Mouse (Mus musculus): ENCODE results near the gene Arhgap45.

The Arhgap45 gene

DNA sequence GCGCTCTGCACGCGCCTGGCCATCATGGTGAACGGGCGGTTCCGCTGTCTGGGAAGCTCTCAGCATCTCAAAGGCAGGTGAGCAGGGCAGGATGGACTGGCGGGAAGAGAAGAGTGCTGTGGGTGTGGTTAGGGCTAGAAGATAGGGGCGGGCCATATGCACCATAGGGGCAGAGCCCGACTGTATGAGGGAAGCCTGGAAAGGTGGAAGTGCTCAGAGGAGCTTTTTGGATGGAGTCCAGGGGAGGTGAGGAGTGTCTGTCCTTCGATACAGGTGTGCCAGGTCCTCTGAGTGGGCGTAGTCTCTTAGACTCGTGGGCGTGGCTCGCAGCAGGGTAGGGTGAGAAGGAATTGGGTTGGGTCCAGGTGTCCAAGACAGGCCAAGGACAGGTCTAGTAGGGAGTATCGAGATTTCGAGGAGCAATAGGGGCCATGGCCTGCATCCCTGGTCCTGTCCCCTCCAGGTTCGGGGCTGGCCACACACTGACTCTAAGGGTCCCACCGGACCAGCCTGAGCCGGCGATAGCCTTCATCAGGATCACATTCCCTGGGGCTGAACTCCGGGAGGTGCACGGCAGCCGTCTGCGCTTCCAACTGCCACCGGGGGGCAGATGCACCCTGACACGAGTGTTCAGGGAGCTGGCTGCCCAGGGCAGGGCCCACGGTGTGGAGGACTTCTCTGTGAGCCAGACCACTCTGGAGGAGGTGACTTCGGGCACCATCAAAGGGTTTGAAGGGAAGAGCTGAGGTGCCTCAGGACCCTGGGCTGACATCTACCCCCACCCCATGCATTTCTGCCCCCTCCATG is 1.8 kb upstream of the Arhgap45 start:
- DNase-seq (ENCODE audit: low spot score in 2 of 2): no peak

DNA sequence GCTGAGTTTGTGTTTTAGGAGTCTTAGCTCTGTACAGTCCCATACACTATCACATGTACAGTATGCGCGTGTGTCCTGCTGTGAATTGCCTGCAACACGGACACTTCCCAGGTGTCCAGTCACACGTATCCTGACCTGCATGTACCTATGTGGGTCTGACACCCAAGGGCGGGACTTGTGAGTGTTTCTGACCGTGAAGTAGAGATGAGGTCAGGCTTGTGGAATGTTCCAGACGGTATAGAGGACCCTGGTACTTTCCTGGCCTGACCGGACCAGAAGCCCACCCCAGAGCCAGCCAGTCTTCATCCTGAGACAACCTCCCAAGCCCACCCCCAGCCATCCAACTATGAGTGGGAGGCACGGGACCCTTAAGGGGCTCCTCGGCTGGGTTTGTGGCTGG is 870 bp upstream of the Arhgap45 start:
- DNase-seq (ENCODE audit: low spot score in 2 of 2): no peak

DNA sequence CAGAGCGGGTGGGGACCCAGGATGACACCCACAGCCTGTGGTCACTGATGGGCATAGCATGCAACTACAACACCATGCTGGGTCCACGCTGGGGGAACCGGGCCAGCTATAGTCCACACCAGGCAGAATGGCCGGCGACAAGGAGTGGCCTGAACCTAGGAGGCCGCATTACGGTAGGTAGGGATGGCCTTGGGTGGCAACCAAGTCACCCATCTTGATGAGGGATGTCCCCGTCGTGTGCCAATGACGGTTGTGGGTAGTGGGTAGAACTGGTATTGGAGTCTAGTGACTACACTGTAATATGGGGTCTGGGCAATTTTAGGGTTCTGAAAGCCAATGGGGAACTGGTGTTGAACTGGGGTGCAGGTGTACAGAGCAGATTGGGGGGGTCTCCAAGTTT is 478 bp downstream of the Arhgap45 start:
- DNase-seq (ENCODE audit: low spot score in 2 of 2): no peak

DNA sequence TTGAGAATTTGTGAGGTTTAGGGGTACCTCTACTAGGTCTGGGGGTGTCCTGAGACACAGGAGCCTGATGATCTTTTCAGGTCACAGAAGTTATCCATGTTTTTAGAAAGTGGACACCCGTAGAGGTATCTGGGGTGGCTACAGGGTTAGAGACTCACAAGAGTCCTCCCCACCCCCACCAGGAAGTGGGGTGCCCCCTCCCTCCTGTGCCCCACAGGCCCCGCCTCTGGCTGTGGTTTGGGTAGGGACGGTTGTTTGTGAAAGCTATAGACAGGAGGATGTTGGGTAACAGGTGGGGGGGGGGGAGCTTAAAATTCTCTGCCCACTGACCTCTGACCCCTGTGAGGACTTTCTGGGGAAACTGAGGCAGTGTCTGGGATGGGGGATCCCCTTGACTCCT is 908 bp downstream of the Arhgap45 start:
- DNase-seq (ENCODE audit: low spot score in 2 of 2): no peak

DNA sequence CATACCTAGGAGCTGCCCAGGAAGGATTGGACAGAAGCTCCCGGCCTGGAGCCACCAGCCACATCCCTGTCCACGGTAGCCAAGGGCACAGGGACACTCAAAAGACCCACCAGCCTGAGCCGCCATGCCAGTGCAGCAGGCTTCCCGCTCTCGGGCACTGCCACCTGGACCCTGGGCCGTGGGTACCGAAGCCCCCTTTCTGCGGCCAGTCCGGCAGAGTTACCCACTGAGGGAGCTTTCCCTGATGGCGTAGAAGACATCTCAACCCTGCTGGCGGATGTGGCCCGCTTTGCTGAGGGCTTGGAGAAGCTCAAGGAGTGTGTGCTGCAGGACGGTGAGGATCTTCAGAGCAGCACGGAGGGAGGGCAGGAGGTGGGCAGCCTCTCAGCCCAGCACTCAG is 1.3 kb downstream of the Arhgap45 start:
- DNase-seq (ENCODE audit: low spot score in 2 of 2): no peak

DNA sequence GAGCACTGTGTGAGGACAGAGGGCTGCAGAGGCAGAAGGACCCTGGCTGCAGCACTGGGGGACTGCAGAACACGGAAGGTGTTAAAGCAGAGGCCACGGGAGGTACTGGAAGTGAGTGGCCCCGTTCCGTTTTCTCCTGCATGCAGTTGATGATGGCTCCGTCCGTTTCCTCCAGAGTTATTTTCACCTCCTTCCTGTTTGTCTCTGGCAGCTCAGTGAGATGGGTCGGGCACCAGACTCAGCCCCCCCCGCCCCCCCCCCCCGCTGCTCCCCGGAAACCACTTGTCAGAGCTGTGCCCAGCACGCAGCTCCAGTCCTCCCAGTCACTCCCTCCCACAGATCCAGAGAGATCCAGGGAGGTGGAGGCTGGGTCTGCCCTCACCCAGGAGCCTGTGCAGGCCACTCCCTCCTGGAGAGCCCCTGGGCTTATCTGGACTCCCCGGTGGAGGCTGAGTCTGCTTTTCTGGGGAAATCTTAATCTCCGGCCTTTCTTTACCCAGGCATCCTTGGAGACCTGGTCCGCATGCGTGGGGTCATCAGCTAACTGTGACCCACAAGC is 2.4 kb downstream of the Arhgap45 start:
- DNase-seq (ENCODE audit: low spot score in 2 of 2): peak in 1 of 2 experiments; percentile 48

DNA sequence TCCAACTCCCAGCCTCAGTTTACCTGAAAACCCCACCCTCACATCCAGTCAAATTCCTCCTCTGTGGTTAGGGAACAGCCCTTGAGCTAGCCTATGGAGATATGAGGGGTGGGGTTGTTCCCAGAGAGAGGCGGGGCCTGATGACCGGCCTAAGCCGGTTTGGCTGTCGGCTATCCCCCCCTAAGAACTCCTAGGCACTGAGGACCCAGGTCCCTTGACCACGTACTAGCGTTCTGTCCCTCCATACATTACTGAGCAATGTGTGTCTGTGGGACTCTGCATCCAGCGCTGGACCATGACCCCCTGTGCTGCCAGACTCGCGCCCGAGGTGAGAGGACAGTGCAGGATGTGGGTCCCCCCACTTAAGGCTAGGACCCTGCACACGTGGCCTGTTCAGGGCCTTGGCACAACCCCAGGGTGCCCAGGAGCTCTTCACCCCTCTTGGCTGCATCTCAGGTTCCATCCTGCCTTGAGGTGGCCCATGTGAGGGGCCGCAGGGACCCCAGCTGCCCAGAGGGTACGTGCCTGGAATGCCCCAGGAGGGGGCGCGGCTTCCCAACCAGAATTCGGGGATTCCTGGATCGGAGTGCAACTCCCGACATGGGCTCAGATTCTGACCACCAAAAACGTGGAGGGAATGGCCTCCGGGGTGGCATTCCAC is 3.1 kb downstream of the Arhgap45 start:
- DNase-seq (ENCODE audit: low spot score in 2 of 2): no peak

DNA sequence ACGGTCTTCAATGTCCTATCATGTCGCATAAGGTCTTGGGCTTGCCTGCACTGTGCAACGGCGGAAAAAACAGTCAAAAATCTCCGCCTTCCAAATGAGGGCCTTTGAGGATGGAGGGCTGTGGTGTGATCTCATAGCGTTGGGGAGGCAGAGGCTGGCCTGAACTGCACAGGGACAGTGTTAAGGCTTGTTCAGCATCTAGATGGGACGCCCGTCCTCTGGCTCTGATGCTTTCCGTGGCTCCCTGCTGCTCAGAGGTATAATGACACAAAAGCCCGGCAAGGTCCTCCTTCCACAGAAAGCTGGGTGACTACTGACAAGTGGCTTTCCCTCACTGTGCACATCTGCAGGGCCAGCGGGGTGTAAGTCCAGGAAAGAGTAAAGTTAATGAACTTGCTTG is 3.7 kb downstream of the Arhgap45 start:
- no peak for DNase-seq (ENCODE audit: low spot score in 2 of 2)

DNA sequence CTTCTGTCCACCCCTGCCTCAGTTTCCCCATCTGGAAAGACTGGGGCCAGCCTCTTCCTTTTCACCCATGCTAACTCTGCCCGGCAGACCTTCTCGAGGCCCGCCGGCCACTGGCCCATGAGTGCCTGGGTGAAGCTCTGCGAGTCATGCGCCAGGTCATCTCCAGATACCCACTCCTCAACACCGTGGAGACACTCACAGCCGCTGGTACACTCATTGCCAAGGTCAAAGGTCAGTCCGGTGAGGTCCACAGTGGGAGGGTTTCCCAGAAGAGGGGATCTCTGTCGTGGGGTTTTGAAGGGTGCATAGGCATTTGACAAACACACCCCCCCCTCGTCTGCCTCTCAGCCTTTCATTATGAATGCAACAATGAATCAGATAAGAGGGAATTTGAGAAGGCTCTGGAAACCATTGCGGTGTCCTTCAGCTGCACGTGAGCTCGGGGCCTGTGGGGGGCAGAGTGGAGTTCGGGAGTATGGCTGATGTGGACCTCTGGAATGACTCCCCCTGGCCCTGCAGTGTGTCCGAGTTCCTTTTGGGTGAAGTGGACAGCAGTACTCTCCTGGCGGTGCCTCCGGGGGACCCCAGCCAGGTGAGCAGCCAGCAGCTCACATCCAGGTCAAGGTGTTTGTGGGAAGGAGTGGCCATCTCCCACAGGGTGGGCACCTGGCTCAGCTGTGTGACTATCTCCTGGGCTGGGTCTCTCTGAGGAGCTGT is 4.3 kb downstream of the Arhgap45 start:
- DNase-seq (ENCODE audit: low spot score in 2 of 2): no peak

DNA sequence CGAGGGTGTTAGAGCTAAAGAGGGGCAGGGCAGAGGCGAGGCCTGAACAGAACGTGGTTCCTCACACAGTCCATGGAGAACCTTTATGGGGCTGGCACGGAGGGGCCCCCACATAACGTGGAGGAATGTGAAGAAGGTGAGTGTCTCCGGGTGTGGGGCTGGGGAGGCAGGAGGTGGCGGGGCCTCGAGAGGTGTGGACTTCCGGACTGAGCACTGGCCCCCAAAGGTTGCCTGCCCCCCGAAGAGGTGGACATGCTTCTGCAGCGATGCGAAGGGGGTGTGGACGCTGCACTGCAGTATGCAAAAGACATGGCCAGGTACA is 4.8 kb downstream of the Arhgap45 start:
- DNase-seq (ENCODE audit: low spot score in 2 of 2): no peak

DNA sequence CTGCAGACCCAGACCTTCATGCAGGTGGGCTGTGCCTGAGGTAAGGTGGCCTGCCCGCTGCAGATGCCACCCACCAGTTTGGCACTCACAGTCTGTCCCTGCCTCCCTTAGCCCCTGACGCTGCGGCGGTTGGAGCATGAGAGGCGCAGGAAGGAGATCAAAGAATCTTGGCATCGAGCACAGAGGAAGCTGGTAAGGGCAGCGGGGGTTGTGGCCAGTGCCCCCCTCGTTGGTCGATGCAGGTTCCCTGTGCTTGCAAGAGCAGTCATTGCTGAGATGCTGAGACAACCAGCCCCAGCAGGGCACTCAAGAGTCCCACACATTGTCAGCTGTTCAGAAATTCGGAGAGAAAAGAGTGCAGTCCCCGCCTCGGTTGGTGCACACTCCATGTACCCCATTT is 5.7 kb downstream of the Arhgap45 start:
- DNase-seq (ENCODE audit: low spot score in 2 of 2): no peak

DNA sequence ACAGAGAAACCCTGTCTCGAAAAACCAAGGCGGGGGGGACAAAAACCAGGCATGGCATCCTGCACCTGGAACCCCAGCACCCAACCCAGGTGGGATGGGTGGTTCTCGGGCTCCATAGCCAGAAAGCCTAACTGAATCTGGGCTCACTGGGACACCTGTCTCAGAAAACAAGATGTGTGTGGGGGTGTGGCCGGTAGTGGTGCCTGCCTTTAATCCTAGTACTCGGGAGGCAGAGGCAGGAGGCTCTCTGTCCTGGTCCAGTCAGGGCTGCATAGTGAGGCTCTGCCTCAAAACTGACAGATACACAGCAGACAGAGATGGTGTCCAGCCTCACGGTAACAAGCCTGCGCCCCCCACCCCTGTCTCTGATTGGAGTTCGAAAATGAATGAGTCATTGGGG is 6.4 kb downstream of the Arhgap45 start:
- no peak for DNase-seq (ENCODE audit: low spot score in 2 of 2)

DNA sequence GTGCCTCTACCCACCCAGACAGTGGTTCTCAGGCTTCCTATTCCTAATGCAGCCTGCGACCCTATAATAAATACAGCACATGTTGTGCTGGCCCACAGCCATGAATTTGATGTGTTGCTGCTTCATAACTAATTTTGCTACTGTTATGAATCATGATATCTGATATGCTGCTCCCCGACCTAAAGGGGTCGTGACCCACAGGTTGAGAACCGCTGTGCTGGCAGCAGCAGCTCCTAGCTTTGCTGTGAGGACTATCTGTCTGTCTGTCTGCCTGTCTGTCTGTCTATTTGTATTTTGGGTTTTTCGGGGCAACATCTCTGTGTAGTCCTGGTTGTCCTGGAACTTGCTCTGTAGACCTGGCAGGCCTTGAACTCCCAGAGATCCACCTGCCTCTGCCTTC is 7.3 kb downstream of the Arhgap45 start:
- no peak for DNase-seq (ENCODE audit: low spot score in 2 of 2)

DNA sequence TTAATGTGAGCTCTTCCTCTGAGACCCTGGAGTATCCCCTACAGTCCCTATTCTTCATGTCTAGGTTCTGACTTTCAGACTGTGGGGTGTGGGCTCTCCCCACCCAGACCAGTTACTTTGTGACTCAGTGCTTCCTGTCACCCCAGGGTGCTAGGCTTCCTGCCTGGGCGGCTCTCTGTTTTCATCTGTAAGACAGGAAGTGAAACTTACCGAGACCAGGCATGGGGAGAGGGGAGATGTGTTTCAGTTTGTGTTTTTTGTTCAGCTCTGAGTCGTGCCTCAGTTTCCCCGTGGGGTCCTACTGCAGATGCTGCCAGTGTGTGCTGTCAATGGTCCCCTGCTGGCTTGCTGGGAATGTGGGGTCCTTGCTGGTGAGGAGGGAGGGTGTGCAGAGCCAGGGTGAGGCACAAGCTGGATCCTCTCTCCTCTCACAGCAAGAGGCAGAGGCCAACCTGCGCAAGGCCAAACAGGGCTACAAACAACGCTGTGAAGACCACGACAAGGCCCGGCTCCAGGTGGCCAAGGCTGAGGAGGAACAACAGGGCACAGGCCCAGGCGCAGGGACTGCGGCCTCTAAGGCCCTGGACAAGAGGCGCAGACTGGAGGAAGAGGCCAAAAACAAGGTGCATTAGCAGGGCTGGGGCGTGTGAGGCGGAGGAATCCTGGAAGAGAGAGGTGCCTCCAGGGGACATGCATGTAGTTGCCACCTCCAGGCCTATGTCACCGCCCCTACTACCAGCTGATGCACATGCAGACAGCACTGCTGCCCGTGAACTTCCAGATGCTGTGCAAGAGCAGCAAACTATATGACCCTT is 8.0 kb downstream of the Arhgap45 start:
- no peak for DNase-seq (ENCODE audit: low spot score in 2 of 2)

DNA sequence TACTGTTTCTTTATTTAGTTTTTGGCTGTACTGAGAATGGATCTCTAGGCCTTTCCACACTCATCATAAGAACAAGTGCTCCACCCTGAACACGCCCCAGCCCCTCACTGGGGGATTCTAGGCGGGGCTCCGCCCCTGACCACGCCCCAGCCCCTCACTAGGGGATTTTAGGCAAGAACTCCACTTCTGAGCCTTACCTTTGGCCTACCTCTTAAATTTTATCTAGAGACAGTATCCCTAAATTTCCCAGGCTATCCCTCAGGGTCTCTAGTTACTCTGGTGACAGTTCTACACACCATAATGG is 8.5 kb downstream of the Arhgap45 start:
- no peak for DNase-seq (ENCODE audit: low spot score in 2 of 2)

DNA sequence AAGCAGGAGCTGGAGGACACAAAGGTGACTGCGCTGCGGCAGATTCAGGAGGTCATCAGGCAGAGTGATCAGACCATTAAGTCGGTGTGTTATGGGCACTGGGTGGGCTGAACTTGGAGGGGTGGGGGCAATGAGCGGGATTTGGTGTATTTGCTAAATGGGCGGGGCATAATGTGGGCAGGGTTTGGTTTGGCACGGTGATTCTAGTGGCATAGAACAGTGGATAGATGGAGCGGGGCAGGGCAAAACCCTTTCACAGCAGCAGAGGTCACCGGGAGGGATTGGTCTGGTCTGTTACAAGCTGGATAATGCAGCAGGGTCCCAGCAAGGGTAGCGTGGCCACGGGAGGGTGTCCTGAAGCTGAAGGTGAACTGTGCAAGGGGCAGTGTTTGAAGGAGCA is 9.0 kb downstream of the Arhgap45 start:
- no peak for DNase-seq (ENCODE audit: low spot score in 2 of 2)

DNA sequence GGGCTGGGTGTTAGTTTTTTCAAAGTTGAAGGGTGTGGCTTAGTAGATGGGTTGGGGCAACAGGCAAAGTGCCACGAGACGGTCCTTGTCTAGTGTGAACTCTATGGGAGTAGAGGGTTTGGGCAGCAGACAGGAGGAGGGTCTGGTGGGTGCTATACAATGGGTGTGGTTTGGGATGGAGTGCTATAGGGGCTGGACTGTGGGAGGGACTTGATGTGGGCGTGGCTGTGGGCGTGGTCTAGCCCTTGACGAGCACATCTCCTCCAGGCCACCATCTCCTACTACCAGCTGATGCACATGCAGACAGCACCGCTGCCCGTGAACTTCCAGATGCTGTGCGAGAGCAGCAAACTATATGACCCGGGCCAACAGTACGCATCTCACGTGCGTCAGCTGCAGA is 9.4 kb downstream of the Arhgap45 start:
- DNase-seq (ENCODE audit: low spot score in 2 of 2): no peak

DNA sequence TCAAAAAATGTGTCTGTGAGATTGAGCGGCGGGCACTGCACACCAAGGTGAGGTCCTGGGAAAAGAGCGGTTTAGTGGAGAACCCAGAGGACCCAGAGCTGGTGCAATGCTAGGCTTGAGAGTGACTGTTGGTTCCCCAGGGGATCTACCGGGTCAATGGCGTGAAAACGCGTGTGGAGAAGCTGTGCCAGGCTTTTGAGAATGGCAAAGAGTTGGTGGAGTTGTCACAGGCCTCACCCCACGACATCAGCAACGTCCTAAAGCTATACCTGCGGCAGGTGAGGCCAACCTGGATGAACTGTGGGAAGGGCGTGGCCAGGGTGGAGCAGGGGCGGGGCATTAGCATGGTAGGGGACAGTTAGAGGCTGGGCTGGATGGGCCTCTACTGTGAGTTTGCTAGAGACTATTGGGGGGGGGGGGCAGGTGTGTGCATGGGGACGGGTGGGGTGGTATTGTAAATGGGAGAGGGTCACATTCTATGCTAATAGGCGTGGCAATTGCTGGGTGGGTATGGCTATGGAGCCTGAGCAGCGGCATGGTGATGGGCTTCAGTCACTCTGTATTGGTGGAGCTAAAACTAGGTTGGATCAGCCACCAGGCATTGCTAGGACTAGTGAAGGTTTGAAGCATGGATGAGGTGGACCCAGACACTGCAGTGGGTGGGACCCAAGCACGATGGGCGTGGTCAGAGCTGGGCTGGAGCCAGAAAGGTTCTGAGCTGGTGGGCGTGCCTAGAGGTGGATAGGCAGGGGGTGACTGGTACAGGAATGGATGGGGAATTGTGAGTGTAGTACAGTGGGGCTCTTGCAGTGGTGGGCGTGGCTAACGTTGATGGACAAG is 11.4 kb downstream of the Arhgap45 start:
- no peak for DNase-seq (ENCODE audit: low spot score in 2 of 2)

DNA sequence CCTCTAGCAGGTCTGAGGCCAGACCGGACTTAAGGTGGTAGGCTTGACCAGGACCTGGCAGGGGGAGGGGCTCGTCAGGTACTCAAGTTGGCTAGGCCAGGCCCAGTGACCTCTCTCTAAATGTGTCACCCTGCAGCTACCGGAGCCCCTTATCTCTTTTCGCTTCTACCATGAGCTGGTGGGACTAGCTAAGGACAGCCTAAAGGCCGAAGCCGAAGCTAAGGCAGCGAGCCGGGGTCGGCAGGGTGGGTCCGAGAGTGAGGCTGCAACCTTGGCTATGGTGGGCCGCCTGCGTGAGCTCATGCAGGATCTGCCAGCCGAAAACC is 12.0 kb downstream of the Arhgap45 start:
- DNase-seq (ENCODE audit: low spot score in 2 of 2): no peak

DNA sequence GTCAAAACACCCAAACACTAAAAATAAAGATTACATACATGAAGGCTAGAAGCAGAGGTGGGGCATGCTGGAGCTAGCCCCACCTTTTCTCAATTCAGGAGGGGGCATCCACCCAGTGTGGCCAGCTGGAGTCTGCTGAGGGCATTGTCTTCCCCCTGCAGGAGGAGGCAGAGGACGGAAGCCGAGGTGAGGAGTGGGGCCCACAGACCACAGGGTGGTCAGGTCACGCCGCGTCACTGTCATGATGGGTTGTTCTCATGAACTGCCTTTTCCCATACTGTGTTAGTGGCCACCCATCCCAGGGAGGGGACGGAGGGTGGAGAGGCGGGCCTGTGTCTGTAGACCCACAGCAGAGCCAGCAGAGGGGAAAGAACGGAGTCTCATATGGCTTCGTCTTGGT is 13.7 kb downstream of the Arhgap45 start:
- no peak for DNase-seq (ENCODE audit: low spot score in 2 of 2)

DNA sequence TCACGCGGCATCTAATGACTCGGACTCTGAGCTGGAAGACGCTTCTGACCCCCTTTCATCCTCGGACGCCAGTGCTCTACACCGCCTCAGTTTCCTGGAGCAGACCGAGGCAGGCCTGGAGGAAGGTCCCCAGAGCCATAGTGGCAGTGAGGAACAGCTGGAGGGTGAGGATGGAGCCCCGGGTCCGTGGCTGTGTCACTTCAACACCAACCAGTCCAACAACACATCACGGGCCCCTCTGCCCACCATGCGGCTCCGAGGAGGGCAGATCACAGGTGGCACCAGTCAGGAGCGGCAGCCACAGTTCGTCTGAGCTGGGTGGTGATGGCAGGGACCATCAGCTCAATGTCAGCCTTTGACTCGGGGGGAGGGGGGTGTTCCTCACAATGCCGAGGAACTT is 14.3 kb downstream of the Arhgap45 start:
- DNase-seq (ENCODE audit: low spot score in 2 of 2): no peak
